Mouse (Mus musculus) lung, postnatal 0 days (tissue): Measurements from ENCODE around the gene Rps6kc1.

Experiments used
- CTCF ChIP-seq: IDR thresholded peaks from 2 replicates; pipeline ENCODE4 v1.5.1; 2016; ENCODE audit warnings: antibody characterized with exemption, mild to moderate bottlenecking
- EP300 ChIP-seq: IDR thresholded peaks from 2 replicates; pipeline ENCODE4 v1.6.1; 2016; ENCODE audit warnings: antibody characterized with exemption, mild to moderate bottlenecking, control low read depth

- TF ChIP-seq CTCF, result no peak
- no peak for TF ChIP-seq EP300
Observed at GRCm38 (mm10) chr1:190798668-190799067, 112.9 kb downstream of the Rps6kc1 start.
